Mouse (Mus musculus): Measurements from ENCODE around the gene Zdhhc9. TPM values are rescaled to one million over a fixed set of nuclear protein-coding genes. Genes with fewer than 3 reads are reported as not detected.
"Not testable (repeated sequence)": the region's sequence is repeated elsewhere in the genome, so short reads cannot be mapped to it uniquely, and the experiment has no call there.

Zdhhc9 gene
- polyA plus RNA-seq, 1 experiment from 2014 or later: 3.1 TPM

GRCm38 (mm10) chrX:48209746-48210145, 1.1 kb upstream of the Zdhhc9 start:
- not testable (repeated sequence) for H3K36me3 ChIP-seq (ENCODE audit: control insufficient read depth, insufficient read depth, low read length); H3K4me3 ChIP-seq (ENCODE audit: low read depth, low read length); H3K9me3 ChIP-seq (ENCODE audit: control insufficient read depth, low read length); H3K27me3 ChIP-seq (replicated peaks; ENCODE audit: control insufficient read depth, insufficient read depth, low read length); ATAC-seq (replicated peaks; ENCODE audit: low FRiP score); H3K27ac ChIP-seq (ENCODE audit: low read depth, low read length); H3K4me2 ChIP-seq; H3K9ac ChIP-seq (ENCODE audit: low read depth, low read length); H3K4me1 ChIP-seq (replicated peaks; ENCODE audit: control insufficient read depth, insufficient read depth, low read length); DNase-seq (ENCODE audit: low spot score)
- WGBS: 80% methylated on average over 3 of the region's 4 CpGs

DNA sequence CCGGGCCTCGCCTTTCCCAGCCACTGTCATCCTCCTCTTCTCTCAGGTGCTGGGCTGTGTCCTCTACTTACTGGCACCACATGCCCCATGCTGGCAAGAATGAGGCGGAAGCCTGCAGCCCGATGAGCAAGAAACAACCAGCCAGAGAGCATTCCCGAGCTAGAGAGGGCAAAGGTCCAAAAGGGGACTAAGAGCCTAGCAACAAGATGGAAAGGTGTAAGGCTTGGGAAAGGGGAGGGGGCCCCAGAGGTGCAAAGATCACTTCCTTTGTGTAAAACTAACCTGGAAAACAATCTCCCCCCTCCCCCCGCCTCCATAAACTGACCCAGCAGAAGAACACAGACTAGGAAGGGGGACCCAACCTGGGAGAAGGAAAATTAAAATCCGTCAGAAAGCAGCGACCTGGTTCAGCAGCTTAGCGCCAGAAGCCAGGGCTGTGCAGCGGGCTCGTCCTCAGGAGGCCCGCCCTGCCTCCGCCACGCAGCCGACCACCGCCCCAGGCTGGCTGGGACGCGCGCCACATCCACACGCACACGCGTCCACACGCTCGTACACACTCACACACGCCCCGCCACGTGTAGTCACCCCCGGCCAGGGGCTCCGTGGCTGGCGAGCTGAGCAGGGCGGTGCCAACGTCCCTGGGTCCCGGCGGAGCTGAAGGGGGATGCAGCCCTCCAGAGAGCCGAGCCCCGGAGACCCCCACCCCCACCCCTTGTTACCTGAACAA, 754 bp downstream of the Zdhhc9 start:
- Histone ChIP-seq H3K4me1 (replicated peaks; ENCODE audit: control insufficient read depth, insufficient read depth, low read length) (no peaks in the 10 kb centered on the region), H3K4me3 (ENCODE audit: low read depth, low read length) (peak overlapping the region; percentile 69), H3K4me2 (peak overlapping the region; percentile 66), H3K9me3 (ENCODE audit: control insufficient read depth, low read length) (no peaks in the 10 kb centered on the region), H3K9ac (ENCODE audit: low read depth, low read length) (peak overlapping the region; percentile 70), H3K36me3 (ENCODE audit: control insufficient read depth, insufficient read depth, low read length) (no peaks in the 10 kb centered on the region), H3K27me3 (replicated peaks; ENCODE audit: control insufficient read depth, insufficient read depth, low read length) (peaks cover 4% of the 10 kb centered on the region; the same call in 1 of the 2 replicates), H3K27ac (ENCODE audit: low read depth, low read length) (peak overlapping the region; percentile 46; the same call in 1 of the 2 replicates)
- WGBS: 14% methylated on average over 36 of the region's 36 CpGs
- DNase-seq (ENCODE audit: low spot score) (peak; percentile 36), ATAC-seq (replicated peaks; ENCODE audit: low FRiP score) (peak; percentile 73)

GRCm38 (mm10) chrX:48204469-48204868, 4.2 kb downstream of the Zdhhc9 start:
- Histone ChIP-seq H3K4me3 (ENCODE audit: low read depth, low read length) (no peak overlapping the region), H3K36me3 (ENCODE audit: control insufficient read depth, insufficient read depth, low read length) (no peaks in the 10 kb centered on the region), H3K9me3 (ENCODE audit: control insufficient read depth, low read length) (no peaks in the 10 kb centered on the region), H3K4me1 (replicated peaks; ENCODE audit: control insufficient read depth, insufficient read depth, low read length) (no peaks in the 10 kb centered on the region), H3K27me3 (replicated peaks; ENCODE audit: control insufficient read depth, insufficient read depth, low read length) (peaks cover 4% of the 10 kb centered on the region; the same call in 1 of the 2 replicates), H3K4me2 (no peak overlapping the region), H3K27ac (ENCODE audit: low read depth, low read length) (no peak overlapping the region), H3K9ac (ENCODE audit: low read depth, low read length) (no peak overlapping the region)
- DNase-seq (ENCODE audit: low spot score) (no peak), ATAC-seq (replicated peaks; ENCODE audit: low FRiP score) (no peak)
- 64% methylated on average over 6 of the region's 6 CpGs for WGBS

DNA sequence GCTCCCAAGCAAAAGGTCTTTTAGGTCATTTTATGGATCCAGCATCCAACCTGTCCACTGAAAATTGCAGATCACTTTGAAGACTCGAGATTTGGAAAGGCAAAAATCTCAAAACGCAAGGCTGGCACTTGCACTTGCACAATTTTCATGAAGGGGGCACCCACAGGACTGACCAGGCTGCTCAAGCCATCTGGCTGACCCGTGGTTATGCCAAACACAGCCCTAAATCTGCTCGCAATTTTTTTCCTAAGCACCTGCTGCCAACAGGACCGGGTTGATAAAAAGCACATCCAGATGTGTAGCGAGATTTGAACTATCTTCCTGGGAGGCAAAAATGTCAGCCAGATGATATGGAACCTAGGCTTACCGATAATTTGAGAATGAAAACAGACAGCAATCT, 4.9 kb downstream of the Zdhhc9 start:
- WGBS: 72% methylated on average over 7 of the region's 7 CpGs

GRCm38 (mm10) chrX:48202995-48203394, 5.7 kb downstream of the Zdhhc9 start:
- no peak for ATAC-seq (replicated peaks; ENCODE audit: low FRiP score)
- Histone ChIP-seq H3K27ac (ENCODE audit: low read depth, low read length) (no peak overlapping the region), H3K4me1 (replicated peaks; ENCODE audit: control insufficient read depth, insufficient read depth, low read length) (no peaks in the 10 kb centered on the region), H3K4me3 (ENCODE audit: low read depth, low read length) (no peak overlapping the region), H3K9me3 (ENCODE audit: control insufficient read depth, low read length) (no peaks in the 10 kb centered on the region), H3K9ac (ENCODE audit: low read depth, low read length) (no peak overlapping the region), H3K4me2 (no peak overlapping the region), H3K36me3 (ENCODE audit: control insufficient read depth, insufficient read depth, low read length) (no peaks in the 10 kb centered on the region), H3K27me3 (replicated peaks; ENCODE audit: control insufficient read depth, insufficient read depth, low read length) (peaks cover 4% of the 10 kb centered on the region; the same call in 1 of the 2 replicates)
- no peak for DNase-seq (ENCODE audit: low spot score)
- WGBS: 74% methylated on average over 4 of the region's 4 CpGs

More for the DNA sequence above, 4.9 kb downstream of the Zdhhc9 start:
- Histone ChIP-seq H3K27ac (ENCODE audit: low read depth, low read length) (no peak overlapping the region), H3K9ac (ENCODE audit: low read depth, low read length) (no peak overlapping the region), H3K4me3 (ENCODE audit: low read depth, low read length) (no peak overlapping the region), H3K9me3 (ENCODE audit: control insufficient read depth, low read length) (no peaks in the 10 kb centered on the region), H3K4me2 (no peak overlapping the region), H3K27me3 (replicated peaks; ENCODE audit: control insufficient read depth, insufficient read depth, low read length) (peaks cover 4% of the 10 kb centered on the region; the same call in 1 of the 2 replicates), H3K4me1 (replicated peaks; ENCODE audit: control insufficient read depth, insufficient read depth, low read length) (no peaks in the 10 kb centered on the region), H3K36me3 (ENCODE audit: control insufficient read depth, insufficient read depth, low read length) (no peaks in the 10 kb centered on the region)
- DNase-seq (ENCODE audit: low spot score) (no peak), ATAC-seq (replicated peaks; ENCODE audit: low FRiP score) (no peak)

- peaks cover 1% of the 10 kb centered on the region; the same call in 1 of the 2 replicates for H3K27me3 ChIP-seq (replicated peaks; ENCODE audit: control insufficient read depth, insufficient read depth, low read length)
- ATAC-seq (replicated peaks; ENCODE audit: low FRiP score) (no peak), DNase-seq (ENCODE audit: low spot score) (no peak)
- H3K4me1 ChIP-seq (replicated peaks; ENCODE audit: control insufficient read depth, insufficient read depth, low read length): no peaks in the 10 kb centered on the region
- H3K4me2 ChIP-seq: no peak overlapping the region
- no peak overlapping the region for H3K27ac ChIP-seq (ENCODE audit: low read depth, low read length)
- no peaks in the 10 kb centered on the region for H3K9me3 ChIP-seq (ENCODE audit: control insufficient read depth, low read length)
- H3K4me3 ChIP-seq (ENCODE audit: low read depth, low read length): no peak overlapping the region
- H3K9ac ChIP-seq (ENCODE audit: low read depth, low read length): no peak overlapping the region
- no peaks in the 10 kb centered on the region for H3K36me3 ChIP-seq (ENCODE audit: control insufficient read depth, insufficient read depth, low read length)
- 83% methylated on average over 7 of the region's 7 CpGs for WGBS
These were observed 6.2 kb downstream of the Zdhhc9 start for GRCm38 (mm10) chrX:48202436-48202835.

GRCm38 (mm10) chrX:48201973-48202372, 6.7 kb downstream of the Zdhhc9 start:
- H3K9me3 ChIP-seq (ENCODE audit: control insufficient read depth, low read length): no peaks in the 10 kb centered on the region
- H3K4me3 ChIP-seq (ENCODE audit: low read depth, low read length): no peak overlapping the region
- no peak overlapping the region for H3K9ac ChIP-seq (ENCODE audit: low read depth, low read length)
- DNase-seq (ENCODE audit: low spot score): no peak
- ATAC-seq (replicated peaks; ENCODE audit: low FRiP score): no peak
- H3K27ac ChIP-seq (ENCODE audit: low read depth, low read length): no peak overlapping the region
- H3K4me1 ChIP-seq (replicated peaks; ENCODE audit: control insufficient read depth, insufficient read depth, low read length): no peaks in the 10 kb centered on the region
- no peaks in the 10 kb centered on the region for H3K36me3 ChIP-seq (ENCODE audit: control insufficient read depth, insufficient read depth, low read length)
- no peaks in the 10 kb centered on the region for H3K27me3 ChIP-seq (replicated peaks; ENCODE audit: control insufficient read depth, insufficient read depth, low read length)
- H3K4me2 ChIP-seq: no peak overlapping the region
- WGBS: 81% methylated on average over 7 of the region's 7 CpGs

DNA sequence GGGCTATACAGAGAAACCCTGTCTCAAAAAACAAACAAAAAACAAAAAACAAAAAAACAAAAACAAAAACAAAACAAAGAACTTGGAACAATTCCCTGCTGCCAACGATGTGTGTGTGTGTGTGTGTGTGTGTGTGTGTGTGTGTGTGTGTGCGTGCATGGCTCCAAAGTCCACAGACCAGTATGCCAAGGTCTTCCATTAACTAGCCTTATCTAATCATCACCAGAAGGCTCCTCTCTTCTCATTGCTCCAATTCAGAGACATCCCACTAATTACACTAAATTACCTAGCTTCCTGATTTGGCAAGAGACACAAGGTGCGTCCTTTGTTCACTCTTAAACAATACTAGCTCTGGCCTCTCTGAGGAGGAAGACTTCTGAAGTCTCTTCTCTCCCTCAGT, 8.0 kb downstream of the Zdhhc9 start:
- WGBS: 92% methylated on average over 3 of the region's 3 CpGs
- Histone ChIP-seq H3K27ac (ENCODE audit: low read depth, low read length) (no peak overlapping the region), H3K27me3 (replicated peaks; ENCODE audit: control insufficient read depth, insufficient read depth, low read length) (no peaks in the 10 kb centered on the region), H3K9ac (ENCODE audit: low read depth, low read length) (no peak overlapping the region), H3K4me1 (replicated peaks; ENCODE audit: control insufficient read depth, insufficient read depth, low read length) (no peaks in the 10 kb centered on the region), H3K9me3 (ENCODE audit: control insufficient read depth, low read length) (no peaks in the 10 kb centered on the region), H3K36me3 (ENCODE audit: control insufficient read depth, insufficient read depth, low read length) (no peaks in the 10 kb centered on the region), H3K4me2 (no peak overlapping the region), H3K4me3 (ENCODE audit: low read depth, low read length) (no peak overlapping the region)
- DNase-seq (ENCODE audit: low spot score) (no peak), ATAC-seq (replicated peaks; ENCODE audit: low FRiP score) (no peak)

DNA sequence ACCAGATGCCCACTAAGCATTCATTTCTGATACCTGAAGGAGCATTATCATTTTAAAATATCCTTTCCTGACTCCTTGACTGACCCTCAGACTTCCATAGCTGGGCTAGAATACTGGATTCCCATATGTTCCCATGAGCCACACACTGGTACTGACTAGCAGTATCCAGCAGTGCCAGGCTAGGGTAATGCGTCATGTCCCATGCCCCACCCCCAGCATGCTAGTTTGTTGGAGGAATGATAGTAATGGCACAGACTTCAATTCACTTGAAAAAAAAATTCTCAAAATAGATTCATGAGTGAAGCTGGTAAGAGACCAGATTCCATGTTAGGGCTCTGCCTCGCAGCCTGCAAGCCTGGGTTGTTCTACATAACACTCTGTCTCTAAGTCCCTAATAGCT, 9.7 kb downstream of the Zdhhc9 start:
- Histone ChIP-seq H3K4me3 (ENCODE audit: low read depth, low read length) (no peak overlapping the region), H3K27ac (ENCODE audit: low read depth, low read length) (no peak overlapping the region), H3K27me3 (replicated peaks; ENCODE audit: control insufficient read depth, insufficient read depth, low read length) (no peaks in the 10 kb centered on the region), H3K9me3 (ENCODE audit: control insufficient read depth, low read length) (no peaks in the 10 kb centered on the region), H3K9ac (ENCODE audit: low read depth, low read length) (no peak overlapping the region), H3K36me3 (ENCODE audit: control insufficient read depth, insufficient read depth, low read length) (no peaks in the 10 kb centered on the region), H3K4me1 (replicated peaks; ENCODE audit: control insufficient read depth, insufficient read depth, low read length) (no peaks in the 10 kb centered on the region; the same call in 1 of the 2 replicates), H3K4me2 (no peak overlapping the region)
- 92% methylated on average over 2 of the region's 2 CpGs for WGBS
- DNase-seq (ENCODE audit: low spot score) (no peak), ATAC-seq (replicated peaks; ENCODE audit: low FRiP score) (no peak)
